Mouse (Mus musculus) midbrain, embryonic 11.5 days (tissue): ENCODE measurements around the gene Lima1. TPM values are rescaled to one million over a fixed set of nuclear protein-coding genes. Genes with fewer than 3 reads are reported as not detected.

ENCODE experiments used
- ATAC-seq: fragments of 200-750 bp; cut with Nextera tagmentation; 2 replicates; pipeline ENCODE4 v1.8.0; 2017; ENCODE audit warnings: moderate TSS enrichment, moderate library complexity; ENCODE audit not compliant: low FRiP score
- DNase-seq: peaks from one replicate; pipeline ENCODE4 v3.0.0; 2015; ENCODE audit warnings: low spot score; ENCODE audit errors: missing footprints
- H3K27ac ChIP-seq: fragments of 300-500 bp; sonication (generic); 2 replicates; pipeline ENCODE4 v1.5.1; 2014; ENCODE audit warnings: low read depth, low read length
- H3K27me3 ChIP-seq: fragments of 300-500 bp; sonication (generic); 2 replicates; pipeline ENCODE4 v1.6.1; 2014; ENCODE audit warnings: mild to moderate bottlenecking, low read length, moderate library complexity, mixed read lengths; ENCODE audit not compliant: control insufficient read depth, insufficient read depth
- H3K36me3 ChIP-seq: fragments of 300-500 bp; sonication (generic); 2 replicates; pipeline ENCODE4 v1.6.1; 2014; ENCODE audit warnings: mild to moderate bottlenecking, low read length, moderate library complexity, mixed read lengths; ENCODE audit not compliant: control insufficient read depth, insufficient read depth
- H3K4me1 ChIP-seq: fragments of 300-500 bp; sonication (generic); 2 replicates; pipeline ENCODE4 v1.6.1; 2014; ENCODE audit warnings: low read length; ENCODE audit not compliant: control insufficient read depth, insufficient read depth
- H3K4me2 ChIP-seq: fragments of 300-500 bp; sonication (generic); 2 replicates; pipeline ENCODE4 v1.6.1; 2014; ENCODE audit warnings: mild to moderate bottlenecking, moderate library complexity
- H3K4me3 ChIP-seq: fragments of 300-500 bp; sonication (generic); 2 replicates; pipeline ENCODE4 v1.5.1; 2014; ENCODE audit warnings: low read depth, low read length
- H3K9ac ChIP-seq: fragments of 300-500 bp; sonication (generic); 2 replicates; pipeline ENCODE4 v1.6.1; 2014; ENCODE audit warnings: low read length
- H3K9me3 ChIP-seq: fragments of 300-500 bp; sonication (generic); 2 replicates; pipeline ENCODE4 v1.6.1; 2016; ENCODE audit warnings: low read length; ENCODE audit not compliant: control insufficient read depth
- WGBS: fragments of 180-500 bp; shearing (Covaris S2); extraction: QIAGEN DNeasy Blood & Tissue Kit; methylation state at CpG from one replicate; pipeline ENCODE4 v1.1.7; 2014; 5-methylcytosine and 5-hydroxymethylcytosine counted together
- polyA plus RNA-seq: library from polyadenylated mRNA; unstranded; fragments of >200 nt; fragmentation: Nextera tagmentation; extraction: Ambion mirVana; gene quantifications from 2 replicates; pipeline ENCODE4 v1.2.1, GENCODE M21; 2014

Gene Lima1
- polyA plus RNA-seq, 1 experiment from 2014 or later, result 22.0 TPM

DNA sequence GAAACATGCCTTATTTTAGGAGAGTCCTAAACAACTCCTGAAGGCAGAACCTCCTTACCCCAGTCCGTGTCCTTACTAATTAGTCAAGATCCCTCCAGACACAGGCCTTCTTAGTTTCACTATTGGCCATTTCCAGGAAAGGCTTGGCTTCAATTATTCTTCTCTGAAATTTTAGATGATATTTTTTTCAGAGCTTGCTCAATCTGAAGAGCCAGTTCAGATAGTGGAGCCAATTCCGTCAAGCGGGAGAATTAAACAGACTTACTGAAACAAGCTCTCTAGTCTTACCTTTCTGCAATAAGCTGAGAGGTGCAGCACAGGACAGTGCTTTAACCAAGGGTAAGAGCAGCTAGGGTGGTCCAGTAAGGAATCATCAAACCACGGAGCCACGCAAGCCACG, 11.9 kb downstream of the Lima1 start:
- H3K27me3 ChIP-seq, result no peaks in the 10 kb centered on the region
- H3K36me3 ChIP-seq, result no peaks in the 10 kb centered on the region
- H3K4me2 ChIP-seq, result no peak overlapping the region
- ATAC-seq (no peak), DNase-seq (no peak)
- H3K4me3 ChIP-seq, result no peak overlapping the region
- no peaks in the 10 kb centered on the region for H3K9me3 ChIP-seq
- WGBS, result 98% methylated on average over 6 of the region's 6 CpGs
- H3K27ac ChIP-seq, result no peak overlapping the region
- H3K4me1 ChIP-seq, result peaks cover 7% of the 10 kb centered on the region
- no peak overlapping the region for H3K9ac ChIP-seq

DNA sequence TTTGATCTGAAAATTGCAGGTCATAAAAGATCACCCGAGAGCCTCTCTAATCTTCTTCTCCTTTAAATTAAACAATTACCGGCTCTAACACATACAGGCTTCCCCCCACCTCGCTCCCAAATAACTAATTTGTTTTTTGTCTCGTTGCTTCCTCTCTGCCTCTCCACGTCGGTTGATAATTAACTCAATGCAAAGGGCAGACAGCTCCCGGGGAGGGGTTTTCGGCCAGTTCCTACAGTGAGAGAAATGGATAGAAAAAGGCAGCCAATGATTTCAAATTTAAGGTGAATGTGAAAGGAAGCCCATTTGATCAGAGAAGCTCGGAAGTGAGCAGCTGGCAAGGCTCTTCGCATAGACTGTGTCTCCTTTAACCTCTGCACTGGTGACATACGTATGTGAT, 12.8 kb downstream of the Lima1 start:
- peaks cover 7% of the 10 kb centered on the region for H3K4me1 ChIP-seq
- no peak for DNase-seq
- no peak overlapping the region for H3K4me3 ChIP-seq
- H3K27me3 ChIP-seq, result no peaks in the 10 kb centered on the region
- no peaks in the 10 kb centered on the region for H3K9me3 ChIP-seq
- H3K4me2 ChIP-seq, result no peak overlapping the region
- 83% methylated on average over 11 of the region's 11 CpGs for WGBS
- no peak for ATAC-seq
- H3K9ac ChIP-seq, result no peak overlapping the region
- no peak overlapping the region for H3K27ac ChIP-seq
- H3K36me3 ChIP-seq, result no peaks in the 10 kb centered on the region

DNA sequence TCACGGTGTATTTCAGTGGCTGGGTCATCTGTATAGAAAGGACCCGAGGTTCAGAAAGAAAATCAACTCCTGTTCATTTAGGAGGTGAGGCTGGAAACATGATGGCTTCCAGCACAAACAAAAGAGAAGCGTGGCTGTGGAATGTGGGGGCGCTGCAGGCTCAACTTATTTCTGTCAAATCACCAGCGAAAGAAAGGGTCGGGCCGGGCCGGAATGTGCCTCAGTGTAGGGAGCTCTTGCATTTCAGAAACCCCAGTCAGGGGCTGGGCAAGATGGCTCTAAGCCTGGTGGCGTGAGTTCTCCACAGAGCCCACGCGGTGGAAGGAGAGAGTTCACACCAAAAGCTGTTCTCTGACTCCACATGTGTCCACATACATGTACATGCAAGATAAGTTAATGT, 13.3 kb downstream of the Lima1 start:
- Histone ChIP-seq H3K9ac (no peak overlapping the region), H3K4me2 (no peak overlapping the region), H3K4me1 (peaks cover 7% of the 10 kb centered on the region), H3K36me3 (no peaks in the 10 kb centered on the region), H3K9me3 (no peaks in the 10 kb centered on the region), H3K27ac (no peak overlapping the region), H3K4me3 (no peak overlapping the region), H3K27me3 (no peaks in the 10 kb centered on the region)
- WGBS, result 55% methylated on average over 11 of the region's 11 CpGs
- ATAC-seq (no peak), DNase-seq (peak; percentile 79)

DNA sequence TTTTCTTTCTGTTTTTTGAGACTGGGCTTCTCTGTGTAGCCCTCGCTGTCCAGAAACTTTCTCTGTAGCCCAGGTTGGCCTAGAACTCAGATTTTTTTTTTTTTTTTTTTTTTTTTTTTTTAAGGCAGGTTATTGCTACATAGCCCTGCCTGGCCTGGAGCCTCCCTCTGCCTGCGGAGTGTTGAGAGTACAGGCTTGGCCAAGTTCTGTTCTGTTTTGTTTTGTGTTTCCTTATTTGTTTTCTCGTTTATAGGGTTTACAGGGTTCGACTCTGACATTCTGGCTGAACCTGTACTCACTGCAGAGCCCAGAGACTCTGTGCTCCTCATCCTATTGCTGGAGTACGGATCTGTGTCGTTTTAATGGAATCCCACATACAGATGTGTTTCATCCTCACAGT, 13.7 kb downstream of the Lima1 start:
- no peak overlapping the region for H3K27ac ChIP-seq

DNA sequence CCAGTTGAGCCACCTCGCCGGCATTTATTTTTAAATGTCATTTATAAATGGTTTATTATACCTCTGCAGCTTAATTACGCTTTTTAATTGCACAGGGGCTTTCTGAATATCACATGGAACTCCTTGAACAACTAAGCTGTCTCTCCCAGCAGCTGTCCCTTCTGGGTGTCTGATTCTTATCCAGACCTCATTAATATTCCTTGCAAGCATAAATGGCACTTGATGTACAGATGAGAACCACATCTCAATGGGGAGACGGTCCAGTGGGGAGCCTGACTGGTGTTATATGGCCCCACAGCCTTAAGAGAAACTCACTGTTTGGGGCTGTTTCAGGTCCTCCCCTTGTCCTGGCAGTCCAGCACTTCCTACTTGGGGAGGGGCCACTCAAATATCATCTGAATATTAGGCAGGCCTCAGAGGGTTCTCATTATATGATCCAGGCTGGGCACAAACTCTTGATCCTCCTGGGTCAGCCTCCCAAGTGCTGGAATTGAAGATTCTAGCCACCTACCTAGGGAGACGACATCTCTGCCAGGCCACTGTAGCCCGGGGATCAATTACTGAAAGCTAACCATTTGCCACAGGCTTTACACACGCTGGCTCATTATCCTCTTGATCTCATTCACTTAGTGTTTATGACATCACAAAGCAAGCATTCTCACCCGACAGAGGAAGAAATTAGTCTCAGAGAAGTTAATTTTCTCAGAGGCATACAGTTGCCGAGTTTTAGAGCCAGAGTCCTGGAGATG, 15.4 kb downstream of the Lima1 start:
- no peak overlapping the region for H3K27ac ChIP-seq
- WGBS, result 63% methylated on average over 9 of the region's 9 CpGs
- ATAC-seq, result no peak

More for the DNA sequence above, 13.7 kb downstream of the Lima1 start:
- Histone ChIP-seq H3K4me2 (no peak overlapping the region), H3K4me1 (peaks cover 7% of the 10 kb centered on the region), H3K27me3 (no peaks in the 10 kb centered on the region), H3K4me3 (no peak overlapping the region), H3K36me3 (no peaks in the 10 kb centered on the region), H3K9me3 (no peaks in the 10 kb centered on the region), H3K9ac (no peak overlapping the region)
- WGBS, result 88% methylated on average over 6 of the region's 6 CpGs
- ATAC-seq, result no peak
- peak; percentile 28 for DNase-seq

DNA sequence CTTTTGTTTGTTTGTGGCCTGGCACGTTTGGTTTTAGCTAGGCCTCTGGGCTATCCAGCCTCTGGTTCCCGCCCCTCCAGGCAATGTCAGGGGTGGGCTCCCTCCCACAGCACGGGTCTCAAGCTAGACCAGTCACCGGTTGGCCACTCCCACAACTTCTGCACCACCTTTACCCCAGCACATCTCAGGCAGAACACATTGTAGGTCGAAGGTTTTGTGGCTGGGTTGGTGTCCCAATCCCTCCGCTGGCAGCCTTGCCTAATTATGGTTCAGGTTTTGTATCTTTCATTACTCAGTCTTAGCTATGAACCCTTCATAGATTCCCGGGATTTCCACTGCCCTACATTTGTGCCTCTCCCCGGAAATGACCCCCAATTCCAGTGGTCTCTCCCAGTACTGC, 17.8 kb downstream of the Lima1 start:
- H3K4me2 ChIP-seq, result no peak overlapping the region
- no peak overlapping the region for H3K4me3 ChIP-seq
- H3K9ac ChIP-seq, result no peak overlapping the region
- no peaks in the 10 kb centered on the region for H3K27me3 ChIP-seq
- ATAC-seq (no peak), DNase-seq (no peak)
- H3K27ac ChIP-seq, result no peak overlapping the region
- peaks cover 7% of the 10 kb centered on the region for H3K4me1 ChIP-seq
- 76% methylated on average over 8 of the region's 8 CpGs for WGBS
- no peaks in the 10 kb centered on the region for H3K9me3 ChIP-seq
- no peaks in the 10 kb centered on the region for H3K36me3 ChIP-seq

More for the DNA sequence above, 15.4 kb downstream of the Lima1 start:
- H3K27me3 ChIP-seq, result no peaks in the 10 kb centered on the region
- H3K4me2 ChIP-seq, result no peak overlapping the region
- H3K9ac ChIP-seq, result no peak overlapping the region
- DNase-seq, result peak; percentile 68
- no peaks in the 10 kb centered on the region for H3K9me3 ChIP-seq
- no peak overlapping the region for H3K4me3 ChIP-seq
- peaks cover 7% of the 10 kb centered on the region for H3K4me1 ChIP-seq
- no peaks in the 10 kb centered on the region for H3K36me3 ChIP-seq

DNA sequence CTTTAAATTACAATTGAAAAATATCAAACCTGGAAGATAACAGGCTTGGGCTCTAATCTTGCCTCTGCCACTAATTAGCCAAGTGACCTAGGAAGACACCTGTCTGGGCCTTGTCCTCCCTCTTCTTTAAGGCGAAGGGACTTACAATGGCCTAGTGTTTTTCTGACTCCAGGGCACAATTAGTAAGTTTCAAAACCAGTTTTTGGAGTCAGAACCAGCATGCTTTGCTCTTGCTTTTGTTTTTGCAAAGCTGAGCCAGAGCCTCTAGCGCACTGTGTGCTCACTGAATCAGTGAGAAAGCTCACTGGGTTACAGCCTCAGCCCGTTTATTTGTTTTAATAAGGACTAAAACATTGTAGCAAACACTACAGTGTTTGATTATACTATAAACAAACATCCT, 20.1 kb downstream of the Lima1 start:
- H3K9me3 ChIP-seq, result no peaks in the 10 kb centered on the region
- H3K27ac ChIP-seq, result no peak overlapping the region
- DNase-seq, result peak; percentile 49
- no peaks in the 10 kb centered on the region for H3K27me3 ChIP-seq
- no peak overlapping the region for H3K9ac ChIP-seq
- H3K36me3 ChIP-seq, result no peaks in the 10 kb centered on the region
- 80% methylated on average over 3 of the region's 3 CpGs for WGBS
- H3K4me3 ChIP-seq, result no peak overlapping the region
- H3K4me1 ChIP-seq, result peaks cover 7% of the 10 kb centered on the region
- no peak for ATAC-seq
- no peak overlapping the region for H3K4me2 ChIP-seq

DNA sequence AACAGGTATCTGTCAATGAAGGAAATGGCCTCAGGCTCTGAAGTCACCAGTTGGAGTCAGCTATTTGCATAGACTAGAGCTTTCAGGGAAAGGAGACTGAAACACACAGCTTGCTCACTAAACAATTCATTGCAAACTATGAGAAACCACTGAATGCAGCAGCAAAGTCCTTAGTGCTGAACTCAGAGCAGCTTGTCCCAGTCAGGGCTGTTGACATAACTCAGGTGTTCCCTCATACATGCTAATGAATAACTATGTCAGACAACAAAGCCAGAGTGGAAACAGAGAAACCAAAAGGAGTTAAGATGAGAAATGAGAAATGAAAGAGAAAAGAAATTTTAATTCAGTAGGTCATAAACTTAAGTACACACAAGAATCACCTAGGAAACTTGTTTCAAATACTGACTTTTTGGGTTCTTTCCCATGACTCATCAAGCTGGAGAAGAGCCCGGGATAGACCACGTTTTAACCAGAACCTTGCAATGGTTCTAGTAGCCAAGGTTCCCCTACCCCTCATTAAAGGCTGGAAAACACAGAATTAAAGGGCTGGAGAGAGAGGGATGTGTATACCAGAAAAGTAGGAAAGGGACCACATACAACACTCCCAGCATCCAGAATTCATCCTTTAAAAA, 22.5 kb downstream of the Lima1 start:
- no peak for ATAC-seq
- 90% methylated on average over 2 of the region's 2 CpGs for WGBS

DNA sequence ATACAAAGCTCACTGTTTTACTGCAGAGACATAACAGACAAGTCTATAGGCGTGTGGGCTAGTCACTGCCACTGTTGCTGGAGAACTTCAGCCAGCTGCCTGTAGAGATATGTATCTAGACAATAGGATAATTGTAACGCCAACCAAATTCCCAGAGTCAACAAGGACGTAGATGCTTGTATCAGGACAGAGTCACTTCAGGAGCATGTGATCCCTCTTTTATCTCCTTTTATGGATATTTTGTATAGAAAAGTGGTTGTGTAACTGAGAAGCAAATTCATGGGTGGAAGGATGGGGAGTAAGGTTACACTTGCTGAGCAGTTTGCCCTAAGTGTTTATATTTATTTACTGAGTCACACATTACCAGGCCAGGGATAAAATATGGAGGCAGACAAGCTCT, 25.0 kb downstream of the Lima1 start:
- H3K27me3 ChIP-seq, result no peaks in the 10 kb centered on the region
- no peak overlapping the region for H3K4me2 ChIP-seq
- H3K4me1 ChIP-seq, result no peaks in the 10 kb centered on the region
- H3K27ac ChIP-seq, result no peak overlapping the region
- no peak for ATAC-seq
- H3K4me3 ChIP-seq, result no peak overlapping the region
- H3K9me3 ChIP-seq, result no peaks in the 10 kb centered on the region
- no peak overlapping the region for H3K9ac ChIP-seq
- no peak for DNase-seq
- 79% methylated on average over 3 of the region's 3 CpGs for WGBS
- no peaks in the 10 kb centered on the region for H3K36me3 ChIP-seq

More for the DNA sequence above, 22.5 kb downstream of the Lima1 start:
- Histone ChIP-seq H3K27ac (no peak overlapping the region), H3K4me3 (no peak overlapping the region), H3K27me3 (no peaks in the 10 kb centered on the region), H3K36me3 (no peaks in the 10 kb centered on the region), H3K9me3 (no peaks in the 10 kb centered on the region), H3K4me2 (no peak overlapping the region), H3K4me1 (no peaks in the 10 kb centered on the region), H3K9ac (no peak overlapping the region)
- DNase-seq, result no peak
